8 mouse cellular contexts compared by ENCODE assay signal in genomic region chr6:113691084-113691462, GRCm38 (mm10). TPM values are rescaled to one million over a fixed set of nuclear protein-coding genes. Genes with fewer than 3 reads are reported as not detected.
DNase-seq lines count a peak whose midpoint lies in the region; ATAC-seq and TF ChIP-seq lines count a peak whose summit lies in the region.
"Had no signal": no experiment of that assay in that cellular context is flagged by ENCODE, and none has a peak within 500 bp of the region (broad histone marks: within the 10 kb centered on the region; RNA-seq: fewer than 3 reads in every experiment).

No protein-coding gene starts in this region.

- no peaks in the 10 kb centered on the region for H3K36me3 ChIP-seq in lung, embryonic 16.5 days (ENCODE audit: control insufficient read depth, insufficient read depth, low read length)
- no peaks in the 10 kb centered on the region for H3K36me3 ChIP-seq in embryonic facial prominence, embryonic 14.5 days (ENCODE audit: control insufficient read depth, insufficient read depth, low read length)
- no peaks in the 10 kb centered on the region for H3K36me3 ChIP-seq in limb, embryonic 11.5 days (ENCODE audit: control insufficient read depth, insufficient read depth, low read length)
- peaks cover 52% of the 10 kb centered on the region for H3K36me3 ChIP-seq in small intestine, adult 2 months (ENCODE audit: control insufficient read depth, insufficient read depth, low read length)

- no peak for TF ChIP-seq POLR2A in lung, adult 2 months (IDR thresholded peaks at IDR 0.05; ENCODE audit: borderline replicate concordance, extremely low read depth, low read depth, low read length)
- TF ChIP-seq POLR2A in small intestine, adult 2 months (IDR thresholded peaks at IDR 0.05; ENCODE audit: low read depth, low read length): no peak

- H3K4me2 ChIP-seq in lung, embryonic 16.5 days (ENCODE audit: low read depth, low read length): peak overlapping the region; percentile 51
- H3K4me2 ChIP-seq in embryonic facial prominence, embryonic 14.5 days (ENCODE audit: low read depth, low read length): peak overlapping the region; percentile 44
- H3K4me2 ChIP-seq in limb, embryonic 11.5 days (ENCODE audit: low read depth, severe bottlenecking): peak overlapping the region; percentile 33; the same call in 1 of the 2 replicates

- WGBS in lung, embryonic 16.5 days: 57% methylated on average over 4 of the region's 4 CpGs
- WGBS in lung, adult 2 months: 66% methylated on average over 4 of the region's 4 CpGs
- WGBS in embryonic facial prominence, embryonic 14.5 days: 71% methylated on average over 4 of the region's 4 CpGs
- 76% methylated on average over 4 of the region's 4 CpGs for WGBS in limb, embryonic 11.5 days
- WGBS in small intestine, adult 2 months: 68% methylated on average over 4 of the region's 4 CpGs

- peak overlapping the region; percentile 60 for H3K9ac ChIP-seq in lung, embryonic 16.5 days (ENCODE audit: low read length)
- peak overlapping the region; percentile 30; the same call in 1 of the 2 replicates for H3K9ac ChIP-seq in embryonic facial prominence, embryonic 14.5 days (ENCODE audit: low read depth, low read length)
- H3K9ac ChIP-seq in limb, embryonic 11.5 days (ENCODE audit: low read length): peak overlapping the region; percentile 17; the same call in 1 of the 2 replicates

- ATAC-seq in lung, embryonic 16.5 days (ENCODE audit: low read depth): no peak
- ATAC-seq in embryonic facial prominence, embryonic 14.5 days (ENCODE audit: low read depth): no peak
- no peak for ATAC-seq in limb, embryonic 11.5 days (ENCODE audit: insufficient number of reproducible peaks, low FRiP score, low TSS enrichment, low read depth)

- DNase-seq in lung, adult 2 months: no peak
- DNase-seq in embryonic facial prominence, embryonic 14.5 days (ENCODE audit: low spot score): no peak
- DNase-seq in limb, embryonic 11.5 days (ENCODE audit: low spot score): no peak
- no peak for DNase-seq in adipocyte (ENCODE audit: low spot score)
- no peak for DNase-seq in adrenal gland, postnatal 10 days

- peaks cover 22% of the 10 kb centered on the region for H3K4me1 ChIP-seq in lung, embryonic 16.5 days (replicated peaks; ENCODE audit: control insufficient read depth, insufficient read depth, low read length)
- H3K4me1 ChIP-seq in lung, adult 2 months (ENCODE audit: control insufficient read depth, insufficient read depth, low read length): peaks cover 9% of the 10 kb centered on the region
- H3K4me1 ChIP-seq in embryonic facial prominence, embryonic 14.5 days (ENCODE audit: control insufficient read depth, insufficient read depth, low read length): peaks cover 16% of the 10 kb centered on the region
- peaks cover 16% of the 10 kb centered on the region for H3K4me1 ChIP-seq in limb, embryonic 11.5 days (ENCODE audit: control insufficient read depth, insufficient read depth, low read length)
- H3K4me1 ChIP-seq in small intestine, adult 2 months (ENCODE audit: control insufficient read depth, insufficient read depth, insufficient read length, low read length): peaks cover 23% of the 10 kb centered on the region

- H3K27ac ChIP-seq in lung, embryonic 16.5 days (ENCODE audit: low read length): peak overlapping the region; percentile 79
- peak overlapping the region; percentile 70 for H3K27ac ChIP-seq in embryonic facial prominence, embryonic 14.5 days (replicated peaks; ENCODE audit: low read depth, low read length)
- peak overlapping the region; percentile 75 for H3K27ac ChIP-seq in limb, embryonic 11.5 days (replicated peaks; ENCODE audit: low read depth, low read length)
- peak overlapping the region; percentile 80 for H3K27ac ChIP-seq in small intestine, adult 2 months (ENCODE audit: insufficient read depth, low read depth, low read length)

- no peaks in the 10 kb centered on the region for H3K27me3 ChIP-seq in lung, embryonic 16.5 days (ENCODE audit: control insufficient read depth, insufficient read depth, low read depth, low read length)
- no peaks in the 10 kb centered on the region for H3K27me3 ChIP-seq in embryonic facial prominence, embryonic 14.5 days (replicated peaks; ENCODE audit: control insufficient read depth, insufficient read depth, low read length)
- H3K27me3 ChIP-seq in limb, embryonic 11.5 days (ENCODE audit: control insufficient read depth, insufficient read depth, low read length): no peaks in the 10 kb centered on the region
- no peaks in the 10 kb centered on the region for H3K27me3 ChIP-seq in small intestine, adult 2 months (ENCODE audit: control insufficient read depth, insufficient read depth, low read length)

- peak overlapping the region; percentile 23 for H3K4me3 ChIP-seq in lung, embryonic 16.5 days (ENCODE audit: low read length)
- no peak overlapping the region for H3K4me3 ChIP-seq in lung, adult 2 months (replicated peaks; ENCODE audit: extremely low read depth, low read depth, low read length)
- 0 out of 2 replicates have a peak overlapping the region, but pooled peaks have one; percentile 6 for H3K4me3 ChIP-seq in embryonic facial prominence, embryonic 14.5 days (ENCODE audit: low read depth, low read length)
- no peak overlapping the region for H3K4me3 ChIP-seq in limb, embryonic 11.5 days (ENCODE audit: low read depth, low read length)
- H3K4me3 ChIP-seq in small intestine, adult 2 months (ENCODE audit: low read depth, low read length): peak overlapping the region; percentile 11; the same call in 1 of the 2 replicates

- H3K9me3 ChIP-seq in lung, embryonic 16.5 days (ENCODE audit: control insufficient read depth, low read length): no peaks in the 10 kb centered on the region
- H3K9me3 ChIP-seq in embryonic facial prominence, embryonic 14.5 days (ENCODE audit: control insufficient read depth, low read length): no peaks in the 10 kb centered on the region
- no peaks in the 10 kb centered on the region for H3K9me3 ChIP-seq in limb, embryonic 11.5 days (ENCODE audit: control insufficient read depth, low read length)

- TF ChIP-seq CTCF in lung, adult 2 months (IDR thresholded peaks at IDR 0.05; ENCODE audit: insufficient read depth, low read length): no peak
- no peak for TF ChIP-seq CTCF in small intestine, adult 2 months (IDR thresholded peaks at IDR 0.05; ENCODE audit: extremely low read depth, insufficient read length, insufficient replicate concordance, low read depth, low read length)

RNA-seq across cellular contexts. Expression of gene Tatdn2, which starts 5.8 kb away (rescaled TPM):
- polyA plus RNA-seq in lung, embryonic 16.5 days (2015; fragmentation: Nextera tagmentation; extraction: Ambion mirVana): 0.46 and 0.60 TPM in 2 replicates
- polyA plus RNA-seq in lung, adult 2 months (2012; rRNA removed): 21.0 and 24.5 TPM in 2 replicates
- polyA plus RNA-seq in embryonic facial prominence, embryonic 14.5 days (2014; fragmentation: Nextera tagmentation; extraction: Ambion mirVana): 0.94 and 1.9 TPM in 2 replicates
- 1.1 and 1.6 TPM in 2 replicates for polyA plus RNA-seq in limb, embryonic 11.5 days (2014; fragmentation: Nextera tagmentation; extraction: Ambion mirVana)
- 11.3 and 16.6 TPM in 2 replicates for polyA plus RNA-seq in small intestine, adult 2 months (2012; rRNA removed)
- 10 to 100 TPM; 53.5 to 58.7 TPM for total RNA-seq in adrenal gland, postnatal 10 days (2021)

RNA-seq across cellular contexts. Expression of gene Ghrl, which starts 28.6 kb away (rescaled TPM):
- polyA plus RNA-seq in lung, embryonic 16.5 days (2015; fragmentation: Nextera tagmentation; extraction: Ambion mirVana): not detected in 2 replicates
- polyA plus RNA-seq in lung, adult 2 months (2012; rRNA removed): 1.8 and 2.0 TPM in 2 replicates
- polyA plus RNA-seq in embryonic facial prominence, embryonic 14.5 days (2014; fragmentation: Nextera tagmentation; extraction: Ambion mirVana): 0.61 TPM in 1 of 2 replicates, not detected in the other
- polyA plus RNA-seq in limb, embryonic 11.5 days (2014; fragmentation: Nextera tagmentation; extraction: Ambion mirVana): 0.72 and 1.3 TPM in 2 replicates
- polyA plus RNA-seq in small intestine, adult 2 months (2012; rRNA removed): 14.0 and 50.2 TPM in 2 replicates
- total RNA-seq in adrenal gland, postnatal 10 days (2021): not detected
- total RNA-seq: hematopoietic stem cell, adult 5-6 weeks had no signal

RNA-seq across cellular contexts. Expression of gene Sec13, which starts 49.5 kb away (rescaled TPM):
- 239 and 242 TPM in 2 replicates for polyA plus RNA-seq in lung, embryonic 16.5 days (2015; fragmentation: Nextera tagmentation; extraction: Ambion mirVana)
- polyA plus RNA-seq in lung, adult 2 months (2012; rRNA removed): 98.2 and 115 TPM in 2 replicates
- polyA plus RNA-seq in embryonic facial prominence, embryonic 14.5 days (2014; fragmentation: Nextera tagmentation; extraction: Ambion mirVana): 301 and 324 TPM in 2 replicates
- polyA plus RNA-seq in limb, embryonic 11.5 days (2014; fragmentation: Nextera tagmentation; extraction: Ambion mirVana): 307 and 308 TPM in 2 replicates
- polyA plus RNA-seq in small intestine, adult 2 months (2012; rRNA removed): 168 and 249 TPM in 2 replicates
- 100 to 1,000 TPM; 103 to 113 TPM for total RNA-seq in adrenal gland, postnatal 10 days (2021)

RNA-seq across cellular contexts. Expression of gene Irak2, which starts 52.8 kb away (rescaled TPM):
- polyA plus RNA-seq in lung, embryonic 16.5 days (2015; fragmentation: Nextera tagmentation; extraction: Ambion mirVana): 6.3 and 7.4 TPM in 2 replicates
- polyA plus RNA-seq in lung, adult 2 months (2012; rRNA removed): 48.8 and 53.8 TPM in 2 replicates
- polyA plus RNA-seq in embryonic facial prominence, embryonic 14.5 days (2014; fragmentation: Nextera tagmentation; extraction: Ambion mirVana): 2.2 and 2.5 TPM in 2 replicates
- polyA plus RNA-seq in limb, embryonic 11.5 days (2014; fragmentation: Nextera tagmentation; extraction: Ambion mirVana): 2.9 and 3.9 TPM in 2 replicates
- 35.4 and 97.6 TPM in 2 replicates for polyA plus RNA-seq in small intestine, adult 2 months (2012; rRNA removed)
- 10 to 100 TPM; 15.8 to 23.3 TPM for total RNA-seq in adrenal gland, postnatal 10 days (2021)

Comparison
In these comparisons a context has a peak if more than half of its experiments do, and no peak if none do; other contexts are left out.
1. H3K4me3 ChIP-seq: peak in lung, embryonic 16.5 days (single experiment), embryonic facial prominence, embryonic 14.5 days (single experiment) and small intestine, adult 2 months (single experiment); none in lung, adult 2 months (single experiment) and limb, embryonic 11.5 days (single experiment).
2. Peak in every context shown above with its lines, with median percentiles within 50 percentile points of each other: H3K27ac ChIP-seq, H3K4me2 ChIP-seq and H3K9ac ChIP-seq.